Mouse (Mus musculus) urinary bladder, postnatal 25 days (tissue): ENCODE data around the gene Itgb3.
A peak's percentile ranks its signal among the peaks of the same experiment; 100 is the strongest.
"Not testable (repeated sequence)": the region's sequence is repeated elsewhere in the genome, so short reads cannot be mapped to it uniquely, and the experiment has no call there.

Experiments used
- DNase-seq: peaks from one replicate; pipeline ENCODE4 v3.0.0; 2022; ENCODE audit warnings: low spot score

The Itgb3 gene

GRCm38 (mm10) chr11:104607491-104608245 is at the start of gene Itgb3:
TSS of gene Itgb3 (plus strand) at chr11:104608000.
- peak; percentile 62 for DNase-seq

GRCm38 (mm10) chr11:104558065-104558464 is 49.7 kb upstream of the Itgb3 start:
- DNase-seq = no peak

- DNase-seq = no peak
Measured at GRCm38 (mm10) chr11:104558651-104559403, 49.0 kb upstream of the Itgb3 start.

GRCm38 (mm10) chr11:104560971-104561370 is 46.8 kb upstream of the Itgb3 start:
- DNase-seq = no peak

GRCm38 (mm10) chr11:104563496-104563895 is 44.3 kb upstream of the Itgb3 start:
- no peak for DNase-seq

- DNase-seq = no peak
Measured at GRCm38 (mm10) chr11:104565172-104565571, 42.6 kb upstream of the Itgb3 start.

- DNase-seq = no peak
Measured at GRCm38 (mm10) chr11:104566097-104566496, 41.7 kb upstream of the Itgb3 start.

- DNase-seq = no peak
Measured at GRCm38 (mm10) chr11:104566796-104567195, 41.0 kb upstream of the Itgb3 start.

GRCm38 (mm10) chr11:104567736-104568135 is 40.1 kb upstream of the Itgb3 start:
- no peak for DNase-seq

- no peak for DNase-seq
Measured at GRCm38 (mm10) chr11:104568326-104568725, 39.5 kb upstream of the Itgb3 start.

GRCm38 (mm10) chr11:104570515-104570914 is 37.3 kb upstream of the Itgb3 start:
- not testable (repeated sequence) for DNase-seq

GRCm38 (mm10) chr11:104571373-104571772 is 36.4 kb upstream of the Itgb3 start:
- DNase-seq = peak; percentile 7

- DNase-seq = no peak
Measured at GRCm38 (mm10) chr11:104572091-104572490, 35.7 kb upstream of the Itgb3 start.

- no peak for DNase-seq
Measured at GRCm38 (mm10) chr11:104572566-104572965, 35.2 kb upstream of the Itgb3 start.

GRCm38 (mm10) chr11:104576772-104577612 is 30.8 kb upstream of the Itgb3 start:
- DNase-seq = no peak

- DNase-seq = no peak
Measured at GRCm38 (mm10) chr11:104578074-104578473, 29.7 kb upstream of the Itgb3 start.

- no peak for DNase-seq
Measured at GRCm38 (mm10) chr11:104579084-104579483, 28.7 kb upstream of the Itgb3 start.

- DNase-seq = no peak
Measured at GRCm38 (mm10) chr11:104579575-104579974, 28.2 kb upstream of the Itgb3 start.

- DNase-seq = no peak
Measured at GRCm38 (mm10) chr11:104580091-104580490, 27.7 kb upstream of the Itgb3 start.

GRCm38 (mm10) chr11:104580606-104581005 is 27.2 kb upstream of the Itgb3 start:
- DNase-seq = no peak

GRCm38 (mm10) chr11:104581446-104582307 is 26.1 kb upstream of the Itgb3 start:
- no peak for DNase-seq

GRCm38 (mm10) chr11:104582308-104582606 is 25.5 kb upstream of the Itgb3 start:
- DNase-seq = no peak
